Mouse (Mus musculus) CH12F3 (cell line): ENCODE measurements at regions not wholly inside any gene's neighbourhood (a gene's known extent, or its start where the extent isn't known, plus 50 kb on each side); places are given as distances from the start of the nearest gene placed in this dataset.

Experiments used
- in situ Hi-C: fragments of 300-500 bp; cut with MboI; formaldehyde crosslinking; loops from 2 replicates; pipeline ENCODE4 v1.14.3; 2020; ENCODE audit warnings: low sequenced_read_pairs

- in situ Hi-C loops: no loop called here
Measured at GRCm38 (mm10) chr7:73595140-73595825, 53.7 kb upstream of the Chd2 start.

- in situ Hi-C loops: no loop called here
Measured at GRCm38 (mm10) chr7:73594492-73595139, 53.0 kb upstream of the Chd2 start.

- in situ Hi-C loops: no loop called here
Measured at GRCm38 (mm10) chr7:73593645-73594385, 52.2 kb upstream of the Chd2 start.

GRCm38 (mm10) chr7:73592857-73593256 is 51.2 kb upstream of the Chd2 start:
- in situ Hi-C loops: no loop called here
